14 mouse cellular contexts compared by ENCODE assay signal in the genomic region with DNA sequence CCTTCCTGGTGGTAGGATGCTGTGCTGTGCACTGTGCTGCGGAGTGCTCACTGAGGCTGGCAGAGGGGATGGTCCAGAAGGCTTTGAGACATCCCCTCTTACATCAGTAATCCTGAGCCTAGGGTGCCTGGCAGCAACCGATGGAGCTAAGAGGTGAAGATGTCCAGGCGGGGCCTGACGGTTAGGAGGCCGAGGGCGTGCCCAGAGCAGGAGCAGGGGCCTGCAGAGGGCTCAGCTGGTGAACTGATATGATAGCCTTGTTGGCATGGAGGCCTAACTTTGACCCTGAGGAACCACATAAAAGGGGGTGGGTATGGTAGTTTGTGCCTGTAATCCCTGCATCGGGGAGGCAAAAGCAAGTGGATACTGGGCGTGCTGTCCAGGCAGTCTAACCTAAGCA.
"Had no signal": no experiment of that assay in that cellular context is flagged by ENCODE, and none has a peak within 500 bp of the region (broad histone marks: within the 10 kb centered on the region; RNA-seq: fewer than 3 reads in every experiment).

No protein-coding gene starts in this region.

- DNase-seq: kidney, adult 2 months; kidney, postnatal 14 days; left cerebral cortex, postnatal 4 days; lung, postnatal 14 days; right cerebral cortex, postnatal 4 days; spleen, adult 18-20 months; thymus, postnatal 36 days had no signal

- H3K4me2 ChIP-seq: kidney, embryonic 15.5 days; limb, embryonic 13.5 days; lung, embryonic 15.5 days; midbrain, embryonic 11.5 days; midbrain, embryonic 15.5 days; neural tube, embryonic 12.5 days had no signal

- H3K36me3 ChIP-seq: kidney, embryonic 15.5 days; limb, embryonic 13.5 days; lung, embryonic 15.5 days; midbrain, embryonic 15.5 days had no signal

- H3K9me3 ChIP-seq: kidney, embryonic 15.5 days; limb, embryonic 13.5 days; lung, embryonic 15.5 days; midbrain, embryonic 15.5 days; neural tube, embryonic 12.5 days had no signal

- H3K9ac ChIP-seq: kidney, embryonic 15.5 days; limb, embryonic 13.5 days; lung, embryonic 15.5 days; midbrain, embryonic 15.5 days; neural tube, embryonic 12.5 days had no signal

- ATAC-seq: midbrain, embryonic 15.5 days had no signal

- H3K27ac ChIP-seq: kidney, embryonic 15.5 days; limb, embryonic 13.5 days; lung, embryonic 15.5 days; macrophage; midbrain, embryonic 15.5 days; neural tube, embryonic 12.5 days had no signal

- H3K4me3 ChIP-seq: kidney, embryonic 15.5 days; limb, embryonic 13.5 days; lung, embryonic 15.5 days; midbrain, embryonic 15.5 days; neural tube, embryonic 12.5 days had no signal

- H3K27me3 ChIP-seq: kidney, embryonic 15.5 days; limb, embryonic 13.5 days; lung, embryonic 15.5 days; midbrain, embryonic 15.5 days; neural tube, embryonic 12.5 days had no signal
